Mouse (Mus musculus) MN1 (cell line): ENCODE measurements around the gene 4931428L18Rik.
A peak's percentile ranks its signal among the peaks of the same experiment; 100 is the strongest.

ENCODE experiments used
- DNase-seq: peaks from one replicate; pipeline ENCODE4 v3.0.0-alpha.2; 2016; ENCODE audit warnings: low spot score

The 4931428L18Rik gene

DNA sequence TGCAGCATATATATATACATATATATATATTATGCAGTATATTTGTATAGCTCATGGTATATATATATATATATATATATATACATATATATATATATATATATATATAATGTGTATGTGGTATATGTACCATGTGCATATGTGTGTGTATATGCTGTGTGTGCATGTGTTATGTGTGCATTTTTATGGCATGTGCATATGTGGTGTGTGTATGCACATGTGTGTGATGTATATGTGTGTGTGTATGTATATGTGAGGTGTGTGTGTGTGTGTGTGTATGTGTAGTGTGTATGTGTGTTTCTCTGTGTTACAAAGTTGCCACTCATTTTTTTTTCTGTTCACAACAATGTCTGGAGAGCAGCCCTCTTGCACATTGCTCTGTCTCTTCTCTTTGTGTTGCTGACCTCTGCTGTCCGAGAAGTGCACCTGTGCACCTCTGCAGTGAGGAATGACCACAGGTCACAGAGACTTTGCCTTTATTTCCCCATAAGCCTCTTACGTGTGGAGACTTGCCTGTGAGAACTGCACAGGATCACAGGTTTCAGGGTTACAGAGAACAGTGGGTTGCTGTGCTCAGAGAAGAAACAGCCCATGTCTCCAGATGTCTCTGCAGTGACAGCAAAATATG, 69.6 kb downstream of the 4931428L18Rik start:
- peak; percentile 30 for DNase-seq

- DNase-seq: no peak
These were observed 71.9 kb downstream of the 4931428L18Rik start for GRCm38 (mm10) chr1:31150546-31150945.

DNA sequence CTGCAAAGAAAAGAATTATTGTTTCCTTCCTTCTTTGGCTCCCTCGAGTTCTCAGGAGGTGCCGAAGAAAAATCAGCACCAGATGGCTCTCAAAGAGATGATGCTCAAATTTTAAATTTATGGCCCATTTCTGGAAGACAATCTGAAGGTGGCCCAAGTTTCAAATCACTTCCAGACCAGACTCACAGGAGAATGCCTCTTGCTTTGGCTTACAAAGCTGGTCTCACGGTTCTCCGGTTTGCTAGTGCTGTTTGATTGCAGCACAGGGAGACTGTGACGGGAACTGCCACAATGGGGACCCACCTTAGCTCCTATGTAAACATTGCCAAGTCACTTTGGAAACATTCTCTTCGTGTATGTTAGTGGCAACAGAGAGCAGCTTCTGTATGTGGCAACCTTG, 72.8 kb downstream of the 4931428L18Rik start:
- DNase-seq: no peak

DNA sequence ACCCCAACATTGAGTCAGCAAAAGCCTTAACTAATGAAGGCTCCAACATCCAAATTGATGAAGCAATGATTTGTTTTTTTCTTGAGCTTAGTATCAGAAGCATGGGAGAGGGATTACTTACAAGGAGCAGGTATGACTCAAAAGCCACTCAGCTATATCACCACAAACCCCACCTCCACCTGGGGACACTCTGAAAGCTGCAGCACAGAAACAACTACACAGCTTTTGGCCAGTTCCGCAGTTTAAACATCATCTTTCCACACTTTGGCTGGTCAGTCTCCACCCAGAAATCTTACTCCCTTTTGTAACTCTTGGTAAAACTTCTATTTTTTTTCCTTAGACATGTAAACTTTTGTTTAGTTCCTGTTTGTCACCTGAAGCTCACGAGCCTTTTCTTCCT, 78.9 kb downstream of the 4931428L18Rik start:
- DNase-seq: no peak

- no peak for DNase-seq
These were observed 80.0 kb downstream of the 4931428L18Rik start for GRCm38 (mm10) chr1:31142288-31143094.

DNA sequence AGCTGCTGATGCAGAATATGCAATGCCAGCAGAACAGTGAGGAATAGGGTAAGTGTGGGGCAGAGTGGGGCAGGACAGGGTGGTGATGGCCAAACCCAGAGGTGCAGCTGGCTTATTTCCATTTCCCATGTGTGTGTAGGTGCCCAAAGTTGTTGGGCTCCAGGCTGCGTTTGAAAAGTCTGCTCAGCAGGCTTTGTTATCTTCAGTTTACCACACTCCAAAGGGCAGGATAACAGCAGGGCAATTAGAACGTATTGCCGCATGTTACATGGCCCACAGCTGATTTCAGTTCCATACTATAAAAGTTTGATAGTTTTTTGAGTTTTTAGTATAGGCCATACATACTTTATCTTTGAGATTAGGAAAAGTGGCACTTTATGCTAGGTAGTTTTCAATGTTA, 84.1 kb downstream of the 4931428L18Rik start:
- no peak for DNase-seq

GRCm38 (mm10) chr1:31113466-31113865, 109.0 kb downstream of the 4931428L18Rik start:
- DNase-seq: no peak

- DNase-seq: no peak
These were observed 114.5 kb downstream of the 4931428L18Rik start for GRCm38 (mm10) chr1:31107961-31108360.

- DNase-seq: peak; percentile 58
These were observed 119.4 kb downstream of the 4931428L18Rik start for GRCm38 (mm10) chr1:31102863-31103657.

DNA sequence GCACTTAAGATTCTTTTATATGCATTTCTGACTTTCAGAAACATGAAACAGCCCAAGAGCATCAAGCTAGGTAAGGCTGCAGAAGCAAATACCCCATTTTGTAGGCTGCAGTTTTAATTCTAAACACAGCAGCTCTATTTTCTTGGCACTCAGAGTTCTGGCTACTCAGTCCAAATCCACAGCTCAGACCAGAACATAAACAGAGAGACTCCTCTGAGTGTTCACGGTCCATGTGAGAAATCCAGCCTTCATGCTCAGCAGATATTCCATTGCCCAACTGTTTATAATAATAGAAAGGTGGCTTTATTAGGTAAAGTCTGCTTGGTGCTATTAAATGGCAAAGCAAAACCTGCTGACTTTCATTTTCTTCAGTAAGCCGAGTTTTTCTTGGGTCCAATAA, 120.2 kb downstream of the 4931428L18Rik start:
- no peak for DNase-seq

- DNase-seq: no peak
These were observed 125.3 kb downstream of the 4931428L18Rik start for GRCm38 (mm10) chr1:31097208-31097607.

DNA sequence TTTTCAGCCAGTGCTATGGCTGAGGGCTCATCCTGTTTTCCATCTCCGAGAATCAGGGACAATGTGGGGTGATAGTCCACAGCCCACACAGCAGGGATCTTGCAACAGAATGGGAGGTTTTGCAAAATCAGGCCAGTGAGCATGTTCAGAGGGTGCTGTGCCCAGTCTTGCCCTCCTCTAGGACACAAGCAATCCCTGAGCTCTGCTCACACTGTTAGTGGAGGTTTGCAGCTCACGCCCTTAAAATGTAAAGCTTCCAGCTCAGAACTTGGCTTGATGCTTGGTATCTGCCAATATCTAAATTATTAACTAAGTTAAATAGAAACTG, 126.1 kb downstream of the 4931428L18Rik start:
- no peak for DNase-seq

GRCm38 (mm10) chr1:31095706-31096465, 126.6 kb downstream of the 4931428L18Rik start:
- no peak for DNase-seq

DNA sequence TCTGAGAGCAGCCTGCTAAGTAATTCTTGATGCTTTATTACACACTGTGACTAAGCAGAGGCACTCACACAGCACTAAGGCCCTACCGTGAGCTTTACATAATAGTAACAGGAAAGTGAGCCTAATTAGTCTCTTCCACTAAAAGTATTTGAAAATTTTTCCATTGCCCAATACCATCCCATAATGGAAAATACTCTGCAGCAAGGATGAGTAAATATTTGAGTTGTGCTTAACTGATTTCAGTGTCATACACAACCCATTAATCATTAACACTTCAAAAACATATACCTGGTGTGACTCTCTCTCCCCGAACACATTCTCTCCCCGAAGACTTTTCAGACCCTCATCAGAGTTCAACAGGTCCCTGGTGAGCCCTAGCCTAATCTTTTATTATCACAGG, 127.7 kb downstream of the 4931428L18Rik start:
- no peak for DNase-seq

GRCm38 (mm10) chr1:31093939-31094338, 128.5 kb downstream of the 4931428L18Rik start:
- no peak for DNase-seq

DNA sequence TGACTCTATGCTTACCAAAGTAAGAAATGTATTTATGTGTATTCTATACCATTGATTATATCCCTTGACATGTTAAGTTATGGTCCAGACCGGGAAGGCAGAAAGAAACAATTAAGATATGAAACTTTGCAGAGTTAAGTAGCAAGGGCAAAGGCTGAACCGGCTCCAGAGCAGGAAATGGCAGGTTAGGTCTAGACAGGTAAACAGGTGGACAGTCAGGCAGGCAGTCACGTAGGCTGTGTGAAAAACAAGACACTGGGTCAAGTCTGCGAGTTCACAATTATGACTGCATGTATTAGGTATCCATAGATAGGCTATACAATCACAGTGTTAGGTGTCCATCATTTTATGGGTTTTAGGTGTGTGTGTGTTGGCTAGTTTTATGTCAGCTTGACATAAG, 133.8 kb downstream of the 4931428L18Rik start:
- no peak for DNase-seq

- DNase-seq: peak; percentile 38
These were observed 149.7 kb downstream of the 4931428L18Rik start for GRCm38 (mm10) chr1:31072523-31073370.

- no peak for DNase-seq
These were observed 151.3 kb downstream of the 4931428L18Rik start for GRCm38 (mm10) chr1:31071209-31071608.

DNA sequence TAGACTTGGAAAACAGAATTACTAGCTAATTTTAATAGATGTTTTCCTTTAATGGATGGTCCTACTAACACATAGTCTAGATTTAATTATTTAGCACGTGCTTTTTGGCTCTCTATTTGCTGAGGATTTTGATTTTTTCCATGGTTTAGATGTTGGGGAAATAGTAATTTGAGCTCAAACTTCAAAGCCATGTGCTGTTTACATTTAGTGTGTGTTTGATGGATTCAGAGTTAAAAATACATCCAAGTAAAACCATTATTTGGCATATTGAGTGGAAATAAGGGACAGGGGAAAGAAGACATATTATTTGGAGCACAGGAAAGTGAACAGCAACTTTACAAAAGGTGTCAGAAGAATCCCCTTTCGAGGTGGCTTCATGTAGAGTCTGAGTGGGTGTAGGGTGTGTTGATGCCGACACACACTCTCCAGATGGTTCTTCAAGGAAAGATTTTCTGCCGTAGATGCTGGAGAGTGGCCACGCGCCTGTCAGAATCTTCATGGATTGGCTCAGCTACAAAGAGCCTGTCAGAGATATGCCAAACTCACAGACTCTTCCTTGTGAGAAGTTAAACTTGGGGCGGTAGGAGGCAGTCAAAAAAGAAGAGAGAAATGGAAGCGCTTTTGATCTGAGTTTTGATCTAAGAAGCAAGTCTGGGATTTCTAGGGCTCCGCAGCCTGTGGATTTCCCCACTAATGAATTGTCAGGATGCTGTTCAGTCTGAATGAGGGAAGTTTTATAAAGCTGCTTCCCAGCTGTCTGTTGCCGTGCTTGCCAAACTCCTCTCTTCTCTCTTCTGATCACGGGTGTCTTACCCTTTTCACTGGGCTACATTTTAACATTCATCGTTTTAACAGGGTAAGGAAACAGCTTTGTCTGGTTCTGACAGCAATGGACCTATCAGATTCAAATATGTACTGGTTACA, 157.4 kb downstream of the 4931428L18Rik start:
- no peak for DNase-seq

GRCm38 (mm10) chr1:31059806-31060205, 162.7 kb downstream of the 4931428L18Rik start:
- no peak for DNase-seq
